Mouse (Mus musculus): Measurements from ENCODE around the gene Snrpa. TPM values are rescaled to one million over a fixed set of nuclear protein-coding genes. Genes with fewer than 3 reads are reported as not detected.
A peak's percentile ranks its signal among the peaks of the same experiment; 100 is the strongest.
"Not testable (repeated sequence)": the region's sequence is repeated elsewhere in the genome, so short reads cannot be mapped to it uniquely, and the experiment has no call there.

The Snrpa gene
- 150 and 163 TPM in 2 replicates for polyA plus RNA-seq (2016; fragmentation: Nextera tagmentation; extraction: Ambion mirVana)

GRCm38 (mm10) chr7:27195681-27196611, at the start of gene Snrpa, which contains the start of gene BC024978:
TSS of gene Snrpa (minus strand) at chr7:27196271.
TSS of gene BC024978 (plus strand) at chr7:27195781.
- Histone ChIP-seq H3K36me3 (peaks cover 48% of the 10 kb centered on the region), H3K4me2 (peak within 1 kb of the TSS; percentile 87), H3K27ac (peak within 1 kb of the TSS; percentile 97), H3K27me3 (replicated peaks) (no peaks in the 10 kb centered on the region), H3K9me3 (replicated peaks) (no peaks in the 10 kb centered on the region), H3K9ac (peak within 1 kb of the TSS; percentile 86), H3K4me1 (peaks cover 30% of the 10 kb centered on the region), H3K4me3 (peak within 1 kb of the TSS; percentile 83)
- under 1% methylated on average over 64 of the region's 64 CpGs for WGBS (ENCODE audit: insufficient replicate concordance)
- ATAC-seq, result peak; percentile 97

GRCm38 (mm10) chr7:27244088-27244487, 48.0 kb upstream of the Snrpa start:
- ATAC-seq; H3K27me3 ChIP-seq (replicated peaks); H3K4me2 ChIP-seq; H3K27ac ChIP-seq; H3K9me3 ChIP-seq (replicated peaks); H3K9ac ChIP-seq; H3K4me3 ChIP-seq; H3K4me1 ChIP-seq: not testable (repeated sequence)
- H3K36me3 ChIP-seq, result peaks cover 39% of the 10 kb centered on the region
- WGBS (ENCODE audit: insufficient replicate concordance), result 65% methylated on average over 2 of the region's 2 CpGs

GRCm38 (mm10) chr7:27243211-27243610, 47.1 kb upstream of the Snrpa start:
- Histone ChIP-seq H3K4me2 (no peak overlapping the region), H3K4me3 (no peak overlapping the region), H3K27ac (no peak overlapping the region), H3K36me3 (peaks cover 44% of the 10 kb centered on the region), H3K9ac (no peak overlapping the region; the same call in 1 of the 2 replicates), H3K4me1 (no peaks in the 10 kb centered on the region), H3K27me3 (replicated peaks) (no peaks in the 10 kb centered on the region), H3K9me3 (replicated peaks) (no peaks in the 10 kb centered on the region)
- ATAC-seq, result no peak
- 70% methylated on average over 8 of the region's 8 CpGs for whole genome bisulfite sequencing (ENCODE audit: insufficient replicate concordance)

- Histone ChIP-seq H3K27ac (no peak overlapping the region), H3K4me2 (no peak overlapping the region), H3K9me3 (replicated peaks) (no peaks in the 10 kb centered on the region), H3K4me1 (peaks cover 9% of the 10 kb centered on the region), H3K9ac (no peak overlapping the region), H3K36me3 (peaks cover 37% of the 10 kb centered on the region), H3K27me3 (replicated peaks) (no peaks in the 10 kb centered on the region), H3K4me3 (no peak overlapping the region)
- WGBS (ENCODE audit: insufficient replicate concordance), result 74% methylated on average over 5 of the region's 5 CpGs
- no peak for ATAC-seq
Measured at GRCm38 (mm10) chr7:27238568-27238967, 42.5 kb upstream of the Snrpa start.

GRCm38 (mm10) chr7:27237527-27237926, 41.5 kb upstream of the Snrpa start:
- no peak overlapping the region for H3K4me2 ChIP-seq
- 67% methylated on average over 2 of the region's 2 CpGs for WGBS (ENCODE audit: insufficient replicate concordance)
- peaks cover 13% of the 10 kb centered on the region for H3K4me1 ChIP-seq
- no peaks in the 10 kb centered on the region for H3K9me3 ChIP-seq (replicated peaks)
- peaks cover 31% of the 10 kb centered on the region for H3K36me3 ChIP-seq
- no peak overlapping the region for H3K27ac ChIP-seq
- H3K9ac ChIP-seq, result no peak overlapping the region
- no peak overlapping the region for H3K4me3 ChIP-seq
- no peak for ATAC-seq
- H3K27me3 ChIP-seq (replicated peaks), result no peaks in the 10 kb centered on the region

GRCm38 (mm10) chr7:27235726-27236125, 39.7 kb upstream of the Snrpa start:
- Histone ChIP-seq H3K4me1 (peaks cover 22% of the 10 kb centered on the region), H3K4me3 (no peak overlapping the region), H3K4me2 (no peak overlapping the region), H3K9me3 (replicated peaks) (no peaks in the 10 kb centered on the region), H3K9ac (no peak overlapping the region), H3K36me3 (peaks cover 22% of the 10 kb centered on the region), H3K27me3 (replicated peaks) (no peaks in the 10 kb centered on the region), H3K27ac (no peak overlapping the region)
- no peak for ATAC-seq
- WGBS (ENCODE audit: insufficient replicate concordance), result 76% methylated on average over 2 of the region's 2 CpGs

GRCm38 (mm10) chr7:27233300-27233699, 37.2 kb upstream of the Snrpa start:
- Histone ChIP-seq H3K9ac (peak overlapping the region; percentile 71), H3K36me3 (peaks cover 8% of the 10 kb centered on the region; the same call in 1 of the 2 replicates), H3K9me3 (replicated peaks) (no peaks in the 10 kb centered on the region), H3K27ac (peak overlapping the region; percentile 56; the same call in 1 of the 2 replicates), H3K4me1 (peaks cover 37% of the 10 kb centered on the region), H3K27me3 (replicated peaks) (no peaks in the 10 kb centered on the region), H3K4me3 (peak overlapping the region; percentile 75), H3K4me2 (peak overlapping the region; percentile 89)
- no peak for ATAC-seq
- WGBS (ENCODE audit: insufficient replicate concordance), result 12% methylated on average over 6 of the region's 6 CpGs

- Histone ChIP-seq H3K27me3 (replicated peaks) (no peaks in the 10 kb centered on the region), H3K27ac (peak within 1 kb of the TSS; percentile 56), H3K4me3 (peak within 1 kb of the TSS; percentile 75), H3K4me2 (peak within 1 kb of the TSS; percentile 89), H3K4me1 (peaks cover 40% of the 10 kb centered on the region), H3K9me3 (replicated peaks) (no peaks in the 10 kb centered on the region), H3K36me3 (peaks cover 6% of the 10 kb centered on the region; the same call in 1 of the 2 replicates), H3K9ac (peak within 1 kb of the TSS; percentile 71)
- under 1% methylated on average over 25 of the region's 25 CpGs for WGBS (ENCODE audit: insufficient replicate concordance)
- peak; percentile 88 for ATAC-seq
Measured at GRCm38 (mm10) chr7:27232781-27233281, 36.8 kb upstream of the Snrpa start, which contains the start of gene Coq8b. TSS of gene Coq8b (plus strand) at chr7:27233023.

GRCm38 (mm10) chr7:27231693-27232331, 35.7 kb upstream of the Snrpa start:
- H3K4me1 ChIP-seq, result peaks cover 50% of the 10 kb centered on the region
- no peak overlapping the region for H3K4me3 ChIP-seq
- H3K36me3 ChIP-seq, result no peaks in the 10 kb centered on the region
- H3K9me3 ChIP-seq (replicated peaks), result no peaks in the 10 kb centered on the region
- no peaks in the 10 kb centered on the region for H3K27me3 ChIP-seq (replicated peaks)
- WGBS (ENCODE audit: insufficient replicate concordance), result 69% methylated on average over 7 of the region's 7 CpGs
- no peak overlapping the region for H3K27ac ChIP-seq
- no peak for ATAC-seq
- H3K4me2 ChIP-seq, result peak overlapping the region; percentile 89; the same call in 1 of the 2 replicates
- H3K9ac ChIP-seq, result no peak overlapping the region

GRCm38 (mm10) chr7:27230781-27231180, 34.7 kb upstream of the Snrpa start:
- H3K4me3 ChIP-seq, result no peak overlapping the region
- WGBS (ENCODE audit: insufficient replicate concordance), result 55% methylated on average over 4 of the region's 4 CpGs

GRCm38 (mm10) chr7:27228865-27229264, 32.8 kb upstream of the Snrpa start:
- ATAC-seq, result no peak
- Histone ChIP-seq H3K4me3 (peak overlapping the region; percentile 70), H3K4me1 (peaks cover 74% of the 10 kb centered on the region), H3K27ac (peak overlapping the region; percentile 80), H3K9ac (peak overlapping the region; percentile 84), H3K36me3 (peaks cover 7% of the 10 kb centered on the region), H3K9me3 (replicated peaks) (no peaks in the 10 kb centered on the region), H3K27me3 (replicated peaks) (no peaks in the 10 kb centered on the region), H3K4me2 (peak overlapping the region; percentile 92)
- WGBS (ENCODE audit: insufficient replicate concordance), result 24% methylated on average over 6 of the region's 6 CpGs

More at GRCm38 (mm10) chr7:27230781-27231180, 34.7 kb upstream of the Snrpa start:
- H3K27me3 ChIP-seq (replicated peaks), result no peaks in the 10 kb centered on the region
- H3K9me3 ChIP-seq (replicated peaks), result no peaks in the 10 kb centered on the region
- H3K4me1 ChIP-seq, result peaks cover 60% of the 10 kb centered on the region
- no peak for ATAC-seq
- H3K27ac ChIP-seq, result no peak overlapping the region
- H3K9ac ChIP-seq, result no peak overlapping the region
- H3K4me2 ChIP-seq, result no peak overlapping the region
- H3K36me3 ChIP-seq, result no peaks in the 10 kb centered on the region

Data from liver, embryonic 12.5 days (tissue).